Mouse (Mus musculus): ENCODE data around the gene Ehbp1. TPM values are rescaled to one million over a fixed set of nuclear protein-coding genes. Genes with fewer than 3 reads are reported as not detected.

Ehbp1 gene
- total RNA-seq, 1 experiment from 2014 or later = 21.3 TPM

DNA sequence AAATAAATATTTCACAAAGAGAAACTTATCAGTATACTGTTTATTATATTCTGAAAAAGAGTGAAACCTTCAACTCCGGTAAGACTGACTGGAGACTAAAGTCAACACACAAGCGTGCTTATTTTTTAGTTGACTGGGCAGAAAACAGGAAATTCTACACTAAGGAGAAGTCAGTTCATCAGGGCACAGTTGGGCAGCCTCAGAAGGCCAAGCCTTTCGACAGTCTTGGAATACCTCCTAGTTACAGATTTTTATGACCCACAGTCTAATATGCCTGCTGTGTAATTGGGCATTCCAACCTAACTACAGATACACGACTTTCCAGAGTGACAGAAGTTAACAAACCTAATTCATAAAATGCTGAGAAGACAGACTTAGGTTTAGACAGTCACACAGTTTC lies 145.3 kb downstream of the Ehbp1 start:
- no peak for DNase-seq

GRCm38 (mm10) chr11:22194607-22195006 lies 147.5 kb downstream of the Ehbp1 start:
- DNase-seq = no peak

DNA sequence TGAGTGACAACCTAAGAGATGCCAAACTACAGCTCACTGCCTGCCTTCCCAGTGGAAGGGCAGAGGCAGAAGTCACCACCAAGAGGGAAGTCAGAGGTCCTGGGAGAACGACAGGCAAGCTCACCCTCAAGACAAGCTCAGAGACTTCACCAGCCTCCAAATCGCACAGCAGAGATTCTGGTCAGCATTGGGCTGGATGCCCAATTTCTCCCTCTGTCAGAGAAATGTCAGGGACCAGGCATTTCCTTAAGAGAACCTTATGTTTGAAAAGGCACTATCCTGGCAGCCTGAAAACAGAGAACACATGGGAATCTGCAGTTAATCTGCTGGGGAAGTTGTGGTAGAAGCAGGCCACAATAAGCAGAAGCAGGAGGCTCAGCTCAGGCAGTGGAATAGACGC lies 151.5 kb downstream of the Ehbp1 start:
- DNase-seq = no peak

DNA sequence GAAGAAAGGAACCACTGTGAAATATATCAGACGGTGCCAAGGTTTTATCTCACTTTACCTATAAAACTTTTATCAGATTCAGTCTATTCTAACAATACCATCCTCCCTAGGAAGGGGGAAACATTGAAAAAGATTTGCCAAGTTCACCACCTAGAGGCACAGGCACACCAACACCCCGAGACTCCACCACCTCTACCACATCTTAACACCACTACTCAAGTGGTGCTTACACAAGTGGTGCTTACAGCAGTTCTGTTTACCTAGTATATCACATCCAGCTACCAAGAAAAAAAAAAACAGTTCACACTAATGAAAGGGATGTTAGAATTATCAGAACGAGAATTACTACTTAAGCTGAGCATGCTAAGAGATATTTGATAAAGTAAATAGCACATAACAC lies 152.1 kb downstream of the Ehbp1 start:
- DNase-seq = no peak

- no peak for DNase-seq
Observed at GRCm38 (mm10) chr11:22181530-22182501, 160.3 kb downstream of the Ehbp1 start.

DNA sequence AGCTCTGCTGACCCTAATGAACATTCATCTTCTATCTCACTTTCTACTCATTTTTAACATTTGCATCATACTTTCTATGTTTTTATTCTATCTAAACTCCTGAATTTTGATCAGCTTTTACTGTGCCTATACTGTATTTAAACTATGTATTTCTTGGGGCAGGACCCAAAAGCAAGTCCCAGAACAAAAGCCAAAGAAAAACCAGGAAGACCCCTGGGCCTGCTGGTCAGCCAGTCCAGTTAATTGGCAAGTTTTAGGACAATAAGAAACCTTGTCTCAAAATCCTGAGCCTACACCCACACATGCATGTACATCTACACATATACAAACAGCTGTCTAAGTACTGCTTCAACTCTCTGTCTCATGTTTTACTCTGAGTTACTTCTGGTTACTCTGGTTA lies 161.9 kb downstream of the Ehbp1 start:
- no peak for DNase-seq

DNA sequence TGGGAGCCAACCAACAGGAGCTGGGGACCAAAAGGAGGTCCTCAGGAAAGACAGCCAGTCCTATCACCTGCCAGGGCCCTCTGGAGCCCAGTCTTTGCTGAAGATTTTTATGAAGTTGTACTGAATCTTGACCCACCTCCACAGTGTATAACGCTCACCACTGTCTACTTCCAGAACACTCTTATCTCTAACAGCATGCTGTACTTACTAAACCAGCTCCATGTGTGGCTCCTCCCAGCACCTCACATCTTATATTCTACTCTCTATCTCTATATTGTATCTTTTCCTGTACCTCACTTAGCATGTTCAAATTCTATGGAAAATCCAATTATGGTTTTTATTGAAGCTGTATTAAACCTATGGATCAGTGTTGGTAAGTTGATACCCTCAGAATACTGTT lies 163.5 kb downstream of the Ehbp1 start:
- DNase-seq = no peak

- no peak for DNase-seq
Observed at GRCm38 (mm10) chr11:22174311-22174710, 167.8 kb downstream of the Ehbp1 start.

DNA sequence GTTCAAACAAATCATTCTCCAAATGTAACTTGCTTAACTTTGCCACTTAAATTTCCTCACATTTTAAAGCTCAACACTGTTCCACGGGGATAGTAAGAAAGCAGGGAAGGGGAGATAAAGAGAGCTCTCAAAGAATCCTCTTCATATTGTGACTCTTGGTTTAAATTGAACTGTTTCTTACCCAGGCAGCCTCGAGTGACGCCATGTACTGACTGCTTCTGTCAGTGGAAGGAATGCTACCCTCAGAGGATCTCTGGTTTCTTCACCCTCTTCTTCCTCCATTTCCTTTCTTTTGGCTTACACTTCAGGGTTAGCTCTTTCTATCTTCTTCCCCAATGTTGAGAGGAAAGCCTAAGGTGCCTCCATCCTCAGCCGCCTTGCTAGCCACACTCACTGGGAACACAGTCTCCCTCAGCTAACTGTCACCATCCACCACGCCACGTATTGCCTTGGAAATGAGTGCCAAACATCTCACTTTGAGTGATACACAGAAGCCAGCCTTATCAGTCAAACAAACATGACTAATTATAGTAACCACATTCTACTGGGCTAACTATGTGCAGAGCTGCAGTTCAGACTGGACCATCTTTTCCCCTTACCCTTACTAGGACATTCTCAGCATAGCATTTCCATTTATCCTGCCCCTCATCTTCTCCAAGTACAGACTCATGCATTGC lies 171.0 kb downstream of the Ehbp1 start:
- no peak for DNase-seq

GRCm38 (mm10) chr11:22157882-22158281 lies 184.2 kb downstream of the Ehbp1 start:
- no peak for DNase-seq

- DNase-seq = peak; percentile 29
Observed at GRCm38 (mm10) chr11:22156182-22156581, 185.9 kb downstream of the Ehbp1 start.

- no peak for DNase-seq
Observed at GRCm38 (mm10) chr11:22155366-22156095, 186.6 kb downstream of the Ehbp1 start.

GRCm38 (mm10) chr11:22154501-22155294 lies 187.4 kb downstream of the Ehbp1 start:
- DNase-seq = peak; percentile 11

GRCm38 (mm10) chr11:22140737-22141136 lies 201.4 kb downstream of the Ehbp1 start:
- no peak for DNase-seq

GRCm38 (mm10) chr11:22138466-22138865 lies 203.6 kb downstream of the Ehbp1 start:
- DNase-seq = no peak

DNA sequence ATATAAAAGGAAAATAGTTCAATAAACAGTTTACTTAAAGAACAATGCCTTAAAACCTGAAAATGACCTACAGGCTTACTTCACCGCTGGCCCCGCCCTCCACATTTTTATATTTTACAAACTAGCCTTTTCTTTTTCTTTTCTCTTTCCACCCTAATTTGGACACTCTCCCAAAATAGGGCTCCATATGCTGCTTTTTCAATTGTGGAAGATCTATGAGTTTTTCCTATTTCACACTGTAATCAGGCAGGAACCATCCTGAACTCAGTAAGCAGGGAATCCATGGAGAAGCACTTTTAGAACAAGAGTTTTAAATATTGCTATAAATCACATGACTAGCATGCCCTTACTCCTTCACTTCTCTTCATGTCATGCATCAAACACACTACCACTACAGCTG lies 216.9 kb downstream of the Ehbp1 start:
- DNase-seq = no peak

- DNase-seq = no peak
Observed at GRCm38 (mm10) chr11:22118853-22119252, 223.2 kb downstream of the Ehbp1 start.

DNA sequence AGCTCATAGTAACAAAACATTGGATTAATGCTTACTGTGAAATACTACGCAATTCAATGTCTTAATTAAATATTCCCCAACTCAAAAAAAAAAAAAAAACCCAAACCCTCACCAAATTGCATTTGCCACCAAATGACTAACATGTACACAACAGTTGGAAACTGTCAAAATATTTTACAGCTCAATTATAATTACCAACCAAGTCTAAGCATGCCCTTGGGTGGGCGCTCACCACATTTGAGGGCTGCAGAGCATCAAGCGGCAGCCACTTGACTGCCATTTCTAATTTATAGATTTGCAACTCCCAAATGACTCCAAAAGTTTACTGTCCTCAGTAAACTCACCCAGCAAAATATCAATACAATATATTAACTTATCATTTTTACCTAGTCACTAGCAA lies 229.9 kb downstream of the Ehbp1 start:
- no peak for DNase-seq

DNA sequence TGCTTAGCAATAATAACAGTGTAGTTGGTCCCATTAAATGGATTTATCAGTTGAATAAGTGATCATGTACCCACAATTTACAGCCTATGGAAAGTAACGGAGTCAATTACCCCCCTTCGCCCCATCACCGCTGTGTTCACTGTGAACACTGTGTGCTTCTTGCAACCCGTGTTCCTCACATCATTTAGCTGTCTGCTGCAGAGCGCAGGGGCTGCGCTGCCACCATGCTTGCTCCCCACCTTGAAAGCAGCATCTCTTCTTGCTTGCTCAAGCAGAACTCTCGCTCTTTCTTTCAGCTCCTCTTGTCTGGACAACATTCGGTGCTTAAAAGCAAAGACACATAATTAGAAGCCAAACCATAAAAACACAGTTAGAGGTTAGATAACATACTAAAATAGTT lies 252.7 kb downstream of the Ehbp1 start:
- no peak for DNase-seq

GRCm38 (mm10) chr11:22063352-22063751 lies 278.7 kb downstream of the Ehbp1 start:
- no peak for DNase-seq

DNA sequence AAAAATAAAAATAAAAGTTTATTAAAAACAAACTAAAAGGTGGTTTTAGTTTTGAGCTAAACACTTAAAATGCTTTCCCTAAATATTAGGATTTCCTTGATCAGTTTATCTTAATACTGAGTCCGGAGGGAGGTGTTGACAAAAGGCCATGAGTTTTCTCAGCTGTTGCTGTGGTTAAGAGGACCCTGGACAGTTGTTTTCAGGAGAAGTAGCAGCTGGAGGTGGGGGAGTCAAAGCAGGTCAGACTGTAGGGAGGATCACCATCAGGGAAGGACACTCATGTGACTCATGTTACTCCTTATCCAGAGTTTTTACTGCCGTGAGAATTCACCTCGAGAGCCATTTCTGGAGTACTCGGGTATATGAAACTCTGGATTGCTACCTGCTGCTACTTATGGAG lies 280.4 kb downstream of the Ehbp1 start:
- no peak for DNase-seq

GRCm38 (mm10) chr11:22057538-22057937 lies 284.6 kb downstream of the Ehbp1 start:
- DNase-seq = no peak
